In genomic region chr1:189707419-189707818, GRCm38 (mm10) we compare ENCODE assay signal across 13 mouse cellular contexts. TPM values are rescaled to one million over a fixed set of nuclear protein-coding genes. Genes with fewer than 3 reads are reported as not detected.
DNase-seq lines count a peak whose midpoint lies in the region; ATAC-seq lines count a peak whose summit lies in the region.
"Had no signal": no experiment of that assay in that cellular context is flagged by ENCODE, and none has a peak within 500 bp of the region (broad histone marks: within the 10 kb centered on the region; RNA-seq: fewer than 3 reads in every experiment).

No protein-coding gene starts in this region.

- H3K4me1 ChIP-seq in hindbrain, embryonic 10.5 days (replicated peaks), result peaks cover 17% of the 10 kb centered on the region
- H3K4me1 ChIP-seq in hindbrain, embryonic 13.5 days (replicated peaks), result peaks cover 6% of the 10 kb centered on the region; the same call in 1 of the 2 replicates
- peaks cover 5% of the 10 kb centered on the region; the same call in 1 of the 2 replicates for H3K4me1 ChIP-seq in stomach, embryonic 15.5 days

- 51% methylated on average over 5 of the region's 5 CpGs for WGBS in hindbrain, embryonic 10.5 days
- 24% methylated on average over 5 of the region's 5 CpGs for WGBS in hindbrain, embryonic 13.5 days
- WGBS in stomach, embryonic 15.5 days, result 33% methylated on average over 5 of the region's 5 CpGs

- H3K9me3 ChIP-seq in hindbrain, embryonic 10.5 days, result no peaks in the 10 kb centered on the region
- no peaks in the 10 kb centered on the region for H3K9me3 ChIP-seq in hindbrain, embryonic 13.5 days
- H3K9me3 ChIP-seq in stomach, embryonic 15.5 days, result no peaks in the 10 kb centered on the region

- DNase-seq in hindbrain, embryonic 10.5 days (ENCODE audit: low spot score), result no peak
- peak; percentile 40 for DNase-seq in fat pad, adult 2 months (ENCODE audit: extremely low read depth, low read depth, low spot score)
- DNase-seq in kidney, postnatal 10 days, result peak; percentile 69
- DNase-seq in adrenal gland, postnatal 10 days, result no peak
- DNase-seq in thymus, adult 18-20 months, result no peak
- DNase-seq: B cell, adult 2 months; cerebellum, adult 2 months; gastrocnemius, postnatal 36 days; right cerebral cortex, postnatal 4 days had no signal

- ATAC-seq in hindbrain, embryonic 13.5 days (ENCODE audit: low FRiP score), result no peak
- peak; percentile 56 for ATAC-seq in stomach, embryonic 15.5 days (ENCODE audit: insufficient read depth, low FRiP score, low read depth)
- ATAC-seq in frontal cortex, adult (ENCODE audit: low TSS enrichment), result no peak

- H3K4me3 ChIP-seq in hindbrain, embryonic 10.5 days, result no peak overlapping the region
- no peak overlapping the region for H3K4me3 ChIP-seq in hindbrain, embryonic 13.5 days
- H3K4me3 ChIP-seq in stomach, embryonic 15.5 days (replicated peaks), result no peak overlapping the region

- H3K4me2 ChIP-seq in hindbrain, embryonic 13.5 days, result no peak overlapping the region
- H3K4me2 ChIP-seq in stomach, embryonic 15.5 days, result no peak overlapping the region

- H3K27ac ChIP-seq in hindbrain, embryonic 10.5 days, result peak overlapping the region; percentile 40; the same call in 1 of the 2 replicates
- no peak overlapping the region for H3K27ac ChIP-seq in hindbrain, embryonic 13.5 days
- peak overlapping the region; percentile 73 for H3K27ac ChIP-seq in stomach, embryonic 15.5 days

- no peaks in the 10 kb centered on the region for H3K36me3 ChIP-seq in hindbrain, embryonic 10.5 days
- H3K36me3 ChIP-seq in hindbrain, embryonic 13.5 days, result no peaks in the 10 kb centered on the region
- H3K36me3 ChIP-seq in stomach, embryonic 15.5 days, result no peaks in the 10 kb centered on the region
- H3K36me3 ChIP-seq: G1E had no signal

- no peak overlapping the region for H3K9ac ChIP-seq in hindbrain, embryonic 13.5 days
- no peak overlapping the region for H3K9ac ChIP-seq in stomach, embryonic 15.5 days

- no peaks in the 10 kb centered on the region for H3K27me3 ChIP-seq in hindbrain, embryonic 10.5 days (ENCODE audit: insufficient read depth, poor library complexity, severe bottlenecking)
- no peaks in the 10 kb centered on the region for H3K27me3 ChIP-seq in hindbrain, embryonic 13.5 days
- no peaks in the 10 kb centered on the region for H3K27me3 ChIP-seq in stomach, embryonic 15.5 days (replicated peaks)

RNA-seq across cellular contexts. Expression of gene Cenpf, which starts 19.5 kb away (rescaled TPM):
- polyA plus RNA-seq in hindbrain, embryonic 10.5 days (2016; fragmentation: Nextera tagmentation; extraction: Ambion mirVana), result 71.0 and 122 TPM in 2 replicates
- 26.8 and 28.4 TPM in 2 replicates for polyA plus RNA-seq in hindbrain, embryonic 13.5 days (2015; fragmentation: Nextera tagmentation; extraction: Ambion mirVana)
- 72.1 and 78.4 TPM in 2 replicates for polyA plus RNA-seq in stomach, embryonic 15.5 days (2015; fragmentation: Nextera tagmentation; extraction: Ambion mirVana)
- total RNA-seq in adrenal gland, postnatal 10 days (2021), result 10 to 100 TPM; 12.0 to 16.0 TPM

RNA-seq across cellular contexts. Expression of gene Ptpn14, which starts 20.6 kb away (rescaled TPM):
- 5.0 and 5.1 TPM in 2 replicates for polyA plus RNA-seq in hindbrain, embryonic 10.5 days (2016; fragmentation: Nextera tagmentation; extraction: Ambion mirVana)
- polyA plus RNA-seq in hindbrain, embryonic 13.5 days (2015; fragmentation: Nextera tagmentation; extraction: Ambion mirVana), result 1.9 TPM in 2 replicates
- polyA plus RNA-seq in stomach, embryonic 15.5 days (2015; fragmentation: Nextera tagmentation; extraction: Ambion mirVana), result 7.6 and 10.0 TPM in 2 replicates
- 10 to 100 TPM; 24.1 to 27.7 TPM for total RNA-seq in adrenal gland, postnatal 10 days (2021)
- polyA plus RNA-seq: G1E had no signal

Comparison
In these comparisons a context has a peak if more than half of its experiments do, and no peak if none do; other contexts are left out.
1. DNase-seq: peak in fat pad, adult 2 months (single experiment) and kidney, postnatal 10 days (single experiment); none in hindbrain, embryonic 10.5 days (single experiment), adrenal gland, postnatal 10 days (single experiment) and thymus, adult 18-20 months (0 of 2).